Mouse (Mus musculus) limb, embryonic 13.5 days (tissue): ENCODE results near the gene Nr2f1. TPM values are rescaled to one million over a fixed set of nuclear protein-coding genes. Genes with fewer than 3 reads are reported as not detected.

Source experiments
- ATAC-seq: fragments of 200-750 bp; cut with Nextera tagmentation; 2 replicates; pipeline ENCODE4 v1.8.0; 2017; ENCODE audit warnings: low read depth, moderate number of reproducible peaks, moderate TSS enrichment; ENCODE audit not compliant: low FRiP score
- H3K27ac ChIP-seq: fragments of 300-500 bp; sonication (generic); 2 replicates; pipeline ENCODE4 v1.5.1; 2015; ENCODE audit warnings: inconsistent platforms, mild to moderate bottlenecking, moderate library complexity
- H3K27me3 ChIP-seq: fragments of 300-500 bp; sonication (generic); 2 replicates; pipeline ENCODE4 v1.6.1; 2015; ENCODE audit warnings: mild to moderate bottlenecking, inconsistent platforms
- H3K36me3 ChIP-seq: fragments of 300-500 bp; sonication (generic); 2 replicates; pipeline ENCODE4 v1.6.1; 2015; ENCODE audit warnings: inconsistent platforms, mild to moderate bottlenecking, moderate library complexity
- H3K4me1 ChIP-seq: fragments of 300-500 bp; sonication (generic); 2 replicates; pipeline ENCODE4 v1.6.1; 2015; ENCODE audit warnings: inconsistent platforms
- H3K4me2 ChIP-seq: fragments of 300-500 bp; sonication (generic); replicated peaks from 2 replicates; pipeline ENCODE4 v1.6.1; 2015; ENCODE audit warnings: inconsistent platforms, mild to moderate bottlenecking, moderate library complexity
- H3K4me3 ChIP-seq: fragments of 300-500 bp; sonication (generic); 2 replicates; pipeline ENCODE4 v1.5.1; 2015; ENCODE audit warnings: moderate library complexity, mild to moderate bottlenecking, inconsistent platforms
- H3K9ac ChIP-seq: fragments of 300-500 bp; sonication (generic); 2 replicates; pipeline ENCODE4 v1.6.1; 2015; ENCODE audit warnings: mild to moderate bottlenecking, inconsistent platforms
- H3K9me3 ChIP-seq: fragments of 300-500 bp; sonication (generic); 2 replicates; pipeline ENCODE4 v1.6.1; 2016; ENCODE audit warnings: inconsistent platforms
- whole genome bisulfite sequencing: fragments of 180-500 bp; shearing (Covaris S2); methylation state at CpG from one replicate; pipeline ENCODE4 v1.1.7; 2015; 5-methylcytosine and 5-hydroxymethylcytosine counted together
- polyA plus RNA-seq: library from polyadenylated mRNA; unstranded; fragments of >200 nt; fragmentation: Nextera tagmentation; extraction: Ambion mirVana; gene quantifications from 2 replicates; pipeline ENCODE4 v1.2.1, GENCODE M21; 2015

Nr2f1 gene
- polyA plus RNA-seq, 1 experiment from 2014 or later = 3.1 TPM

DNA sequence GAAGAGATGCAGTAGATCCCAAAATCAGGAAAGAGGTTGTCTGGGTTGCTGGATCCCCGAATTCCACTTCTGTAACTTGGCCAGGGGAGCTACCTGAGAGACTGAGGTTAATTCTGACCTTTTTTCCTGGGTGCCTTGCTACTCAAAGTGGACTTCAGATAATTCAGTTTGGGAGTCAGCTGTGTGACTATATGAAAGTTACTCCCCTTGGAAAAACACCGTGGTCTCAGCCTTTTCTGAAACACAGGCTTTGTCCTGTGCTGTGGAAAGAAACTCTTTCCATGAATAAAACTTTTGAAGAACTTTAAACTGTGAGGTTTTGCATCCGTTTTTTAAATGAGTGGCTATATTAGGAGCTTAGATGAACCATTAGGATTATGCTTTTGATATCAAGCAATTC lies 25.4 kb downstream of the Nr2f1 start:
- no peak overlapping the region for H3K27ac ChIP-seq
- no peak overlapping the region for H3K4me2 ChIP-seq
- H3K4me1 ChIP-seq = peaks cover 2% of the 10 kb centered on the region
- WGBS = 6% methylated on average over 3 of the region's 3 CpGs
- H3K9ac ChIP-seq = no peak overlapping the region
- peaks cover 92% of the 10 kb centered on the region for H3K27me3 ChIP-seq
- H3K4me3 ChIP-seq = no peak overlapping the region
- no peaks in the 10 kb centered on the region for H3K36me3 ChIP-seq
- no peaks in the 10 kb centered on the region for H3K9me3 ChIP-seq
- ATAC-seq = no peak

DNA sequence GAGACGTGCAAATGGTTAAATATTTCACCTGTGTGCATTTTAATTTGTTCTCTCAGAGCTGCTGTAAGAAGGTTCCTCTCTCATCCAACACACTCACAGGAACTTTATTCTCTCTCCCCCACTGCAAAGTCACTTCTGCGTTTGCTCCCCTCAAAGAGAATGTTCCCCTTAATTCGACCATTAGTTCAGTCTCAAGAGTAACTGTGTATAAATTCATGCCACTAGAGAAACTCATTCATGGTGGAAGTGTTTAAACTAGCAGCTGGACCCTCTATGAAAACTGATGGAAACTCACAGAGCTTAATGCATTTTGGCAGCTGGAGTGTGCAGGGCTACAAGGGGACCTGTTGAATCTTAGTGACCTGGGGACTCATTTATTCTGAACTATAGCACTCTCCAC lies 26.7 kb downstream of the Nr2f1 start:
- Histone ChIP-seq H3K4me3 (no peak overlapping the region), H3K27me3 (peaks cover 89% of the 10 kb centered on the region), H3K9me3 (no peaks in the 10 kb centered on the region), H3K27ac (no peak overlapping the region), H3K4me2 (no peak overlapping the region), H3K36me3 (no peaks in the 10 kb centered on the region), H3K9ac (no peak overlapping the region), H3K4me1 (no peaks in the 10 kb centered on the region)
- WGBS = 2% methylated on average over 3 of the region's 3 CpGs
- no peak for ATAC-seq

DNA sequence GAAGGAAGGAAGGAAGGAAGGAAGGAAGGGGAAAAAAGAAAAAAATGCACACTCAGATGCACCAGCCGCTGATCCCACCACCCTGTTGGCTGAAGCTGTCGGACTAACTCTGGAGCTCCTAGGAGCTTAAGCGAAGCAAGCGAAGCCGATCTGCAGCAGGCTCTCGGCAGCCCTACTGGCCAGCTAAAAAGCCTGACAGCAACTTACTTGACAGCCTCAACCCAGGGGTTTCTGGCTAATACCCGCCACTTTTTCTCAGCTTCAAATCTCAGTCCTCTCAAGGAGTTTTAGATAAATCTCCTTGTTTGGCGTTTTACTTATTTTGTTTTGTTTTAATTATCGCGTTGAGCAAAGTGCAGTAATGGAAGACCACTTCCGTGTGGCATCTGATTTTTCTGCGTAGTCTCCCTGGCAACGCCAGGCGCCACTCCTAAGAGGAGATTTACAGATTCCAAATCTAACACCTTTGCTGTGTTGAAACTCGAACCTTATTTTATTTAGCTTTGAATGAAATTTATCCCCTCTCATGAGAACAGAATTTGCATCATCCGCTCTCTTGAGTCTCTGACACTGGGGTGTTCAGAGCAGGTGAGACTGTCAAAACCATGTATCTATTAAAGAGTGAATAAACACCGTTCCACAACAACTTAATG lies 27.4 kb downstream of the Nr2f1 start:
- H3K9me3 ChIP-seq = no peaks in the 10 kb centered on the region

DNA sequence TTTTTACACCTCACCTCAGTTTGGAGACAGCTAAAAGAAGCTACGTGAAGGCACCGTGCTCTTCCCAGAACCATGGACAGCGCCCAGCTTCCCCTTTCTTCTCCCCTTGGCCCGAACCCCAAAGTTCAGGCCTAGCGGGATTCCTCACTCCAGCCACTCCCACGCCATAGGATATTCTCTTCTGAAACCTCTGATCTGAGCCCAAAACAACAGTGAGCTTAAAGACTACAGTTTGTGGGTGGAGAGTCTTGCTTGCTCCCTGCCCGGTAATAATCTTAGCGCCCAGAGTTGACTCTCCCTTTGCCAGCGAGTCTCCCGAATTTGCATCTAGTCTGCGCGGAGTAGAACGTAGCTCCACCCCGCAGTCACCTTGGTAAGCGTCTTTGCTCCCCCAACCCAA lies 28.2 kb downstream of the Nr2f1 start:
- H3K36me3 ChIP-seq = no peaks in the 10 kb centered on the region
- H3K4me3 ChIP-seq = no peak overlapping the region
- no peaks in the 10 kb centered on the region for H3K4me1 ChIP-seq
- H3K27me3 ChIP-seq = peaks cover 89% of the 10 kb centered on the region
- H3K27ac ChIP-seq = no peak overlapping the region
- ATAC-seq = no peak
- under 1% methylated on average over 15 of the region's 15 CpGs for WGBS
- no peak overlapping the region for H3K9ac ChIP-seq
- no peaks in the 10 kb centered on the region for H3K9me3 ChIP-seq
- no peak overlapping the region for H3K4me2 ChIP-seq

More for the DNA sequence above, 27.4 kb downstream of the Nr2f1 start:
- ATAC-seq = no peak
- H3K27me3 ChIP-seq = peaks cover 91% of the 10 kb centered on the region
- no peak overlapping the region for H3K4me3 ChIP-seq
- no peaks in the 10 kb centered on the region for H3K4me1 ChIP-seq
- H3K36me3 ChIP-seq = no peaks in the 10 kb centered on the region
- H3K27ac ChIP-seq = no peak overlapping the region
- WGBS = 2% methylated on average over 17 of the region's 17 CpGs
- no peak overlapping the region for H3K9ac ChIP-seq
- H3K4me2 ChIP-seq = no peak overlapping the region

DNA sequence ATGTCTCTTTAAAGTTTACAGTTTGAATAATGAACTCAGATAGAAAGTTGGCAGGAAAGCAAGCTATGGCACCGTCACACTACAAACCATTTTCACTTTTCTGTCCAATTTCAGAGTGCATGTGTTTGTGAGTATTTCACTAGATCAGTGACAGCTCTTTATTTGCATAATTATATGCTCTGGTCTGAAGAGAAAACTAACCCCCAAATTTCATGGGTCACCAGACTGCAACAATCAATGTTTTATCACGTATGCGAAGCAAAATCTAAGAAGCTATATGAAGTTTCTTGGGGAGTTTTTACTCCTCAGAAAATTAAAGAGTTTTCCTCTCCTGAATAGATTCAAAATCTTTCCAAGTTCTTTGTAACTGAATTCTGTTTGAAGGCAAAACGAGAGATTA lies 31.4 kb downstream of the Nr2f1 start:
- Histone ChIP-seq H3K27me3 (peaks cover 91% of the 10 kb centered on the region), H3K4me2 (no peak overlapping the region), H3K27ac (no peak overlapping the region), H3K9ac (no peak overlapping the region), H3K4me1 (peaks cover 5% of the 10 kb centered on the region), H3K36me3 (no peaks in the 10 kb centered on the region), H3K4me3 (no peak overlapping the region), H3K9me3 (no peaks in the 10 kb centered on the region)
- no peak for ATAC-seq
- WGBS = 39% methylated on average over 4 of the region's 4 CpGs

DNA sequence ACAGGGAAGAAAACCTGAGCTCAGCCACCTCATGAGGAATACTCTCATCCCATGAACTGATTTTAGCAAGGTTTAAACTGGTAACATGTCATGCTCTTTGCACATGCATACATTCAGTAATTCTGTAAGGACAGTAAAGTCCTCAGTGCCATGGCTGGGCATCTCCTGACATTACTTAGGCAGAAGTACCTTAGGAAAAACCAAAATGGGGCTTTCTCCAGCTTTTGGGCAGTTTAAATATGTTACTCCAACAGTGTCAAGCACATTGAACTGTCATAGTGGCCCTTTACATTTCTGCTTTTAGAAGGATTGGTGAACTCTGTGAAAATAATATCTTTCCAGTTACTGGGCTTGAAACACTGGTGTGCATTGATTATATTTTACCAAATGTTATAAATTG lies 34.6 kb downstream of the Nr2f1 start:
- peaks cover 9% of the 10 kb centered on the region for H3K4me1 ChIP-seq
- H3K36me3 ChIP-seq = no peaks in the 10 kb centered on the region
- ATAC-seq = no peak
- H3K9me3 ChIP-seq = no peaks in the 10 kb centered on the region
- H3K9ac ChIP-seq = no peak overlapping the region
- H3K4me2 ChIP-seq = no peak overlapping the region
- H3K27me3 ChIP-seq = peaks cover 82% of the 10 kb centered on the region
- no peak overlapping the region for H3K27ac ChIP-seq
- H3K4me3 ChIP-seq = no peak overlapping the region

DNA sequence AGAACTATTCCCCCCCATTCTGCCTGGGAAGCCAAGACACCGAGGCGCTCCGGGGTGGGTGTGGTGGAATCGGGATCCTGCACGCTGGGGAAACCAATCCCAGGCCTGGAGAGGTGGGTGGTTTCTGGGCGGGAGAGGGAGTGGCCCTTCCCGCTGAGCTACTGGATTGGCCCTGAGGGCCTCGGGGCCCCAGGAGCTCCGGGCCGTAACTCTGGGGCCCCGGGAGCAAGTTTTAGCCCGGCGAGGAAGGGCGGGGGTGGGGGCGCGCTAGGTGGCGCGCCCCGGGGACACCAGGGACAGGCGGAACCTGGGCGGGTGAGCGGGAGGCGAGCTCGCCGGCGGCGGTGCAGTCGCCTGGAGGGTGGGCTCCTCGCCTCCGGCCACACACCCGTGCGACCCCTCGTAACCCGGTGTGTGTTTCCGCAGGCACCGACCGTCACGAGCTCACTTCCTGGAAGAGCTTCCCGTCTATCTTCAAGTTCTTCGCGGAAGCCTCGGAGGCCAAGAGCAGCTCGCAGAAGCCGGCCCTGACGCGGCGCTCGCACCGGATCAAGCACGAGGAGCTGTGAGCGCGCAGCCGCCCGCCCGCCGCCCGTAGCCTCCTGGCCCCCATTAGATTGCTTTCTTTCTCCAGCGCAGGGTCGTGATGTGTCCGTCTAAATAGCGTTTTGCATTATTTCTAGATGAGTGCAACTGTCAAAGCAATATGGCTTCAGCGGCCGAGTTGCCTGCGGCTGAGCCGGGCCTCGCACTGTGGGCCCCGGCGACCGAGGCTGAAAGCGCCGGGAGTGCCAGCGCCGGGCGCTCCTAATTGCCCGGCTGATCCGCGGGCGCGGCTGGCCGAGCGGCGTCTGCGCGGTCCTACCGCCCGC lies 36.2 kb downstream of the Nr2f1 start:
- ATAC-seq = peak; percentile 84
- Histone ChIP-seq H3K27me3 (peaks cover 69% of the 10 kb centered on the region), H3K27ac (no peak overlapping the region)

DNA sequence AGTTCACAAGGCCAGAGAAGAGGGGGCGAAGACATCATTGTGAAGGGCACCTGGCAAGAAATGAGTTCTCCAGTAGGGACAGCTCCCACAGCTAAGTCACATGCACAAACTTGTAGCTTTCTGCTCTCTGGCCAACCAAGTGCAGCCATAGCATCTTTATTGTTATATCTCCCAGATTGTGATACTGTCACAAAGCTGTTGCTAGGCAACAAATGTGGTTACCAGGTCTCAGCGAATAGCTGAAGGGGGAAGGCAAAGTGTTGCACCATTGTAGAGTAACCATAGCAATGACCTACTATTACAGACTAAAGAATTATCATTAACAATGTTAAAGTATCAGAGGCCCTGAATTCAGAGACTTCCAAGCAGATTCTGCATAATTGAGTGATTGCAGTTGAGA lies 37.4 kb downstream of the Nr2f1 start:
- Histone ChIP-seq H3K27me3 (peaks cover 57% of the 10 kb centered on the region), H3K9ac (no peak overlapping the region), H3K4me2 (no peak overlapping the region), H3K27ac (no peak overlapping the region), H3K9me3 (no peaks in the 10 kb centered on the region), H3K36me3 (no peaks in the 10 kb centered on the region), H3K4me3 (no peak overlapping the region), H3K4me1 (peaks cover 9% of the 10 kb centered on the region)
- WGBS = 60% methylated on average over 2 of the region's 2 CpGs
- ATAC-seq = no peak

More for the DNA sequence above, 36.2 kb downstream of the Nr2f1 start:
- H3K4me2 ChIP-seq = peak overlapping the region; percentile 97
- H3K9ac ChIP-seq = peak overlapping the region; percentile 63
- no peaks in the 10 kb centered on the region for H3K9me3 ChIP-seq
- H3K4me1 ChIP-seq = peaks cover 9% of the 10 kb centered on the region
- H3K36me3 ChIP-seq = no peaks in the 10 kb centered on the region
- peak overlapping the region; percentile 59 for H3K4me3 ChIP-seq
- under 1% methylated on average over 84 of the region's 86 CpGs for WGBS

DNA sequence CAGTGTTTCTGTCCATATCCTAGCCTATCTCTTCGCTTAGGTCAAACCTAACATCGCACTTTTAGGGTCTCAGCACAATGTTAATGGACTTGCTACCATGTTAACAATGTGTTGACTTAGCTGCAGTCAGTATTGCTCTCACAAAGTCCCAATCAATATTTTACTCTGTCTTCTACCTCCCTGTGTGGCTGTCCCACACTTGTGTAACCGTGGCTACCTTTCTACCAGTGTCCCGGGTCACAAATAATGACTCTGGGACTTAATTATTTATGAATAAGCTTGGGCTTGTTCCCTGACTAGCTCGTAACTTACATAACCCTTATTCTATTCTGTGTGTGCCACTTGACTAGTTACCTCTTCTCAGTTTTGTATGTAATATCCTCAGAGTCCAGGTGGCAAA lies 42.1 kb downstream of the Nr2f1 start:
- no peaks in the 10 kb centered on the region for H3K36me3 ChIP-seq
- H3K4me2 ChIP-seq = no peak overlapping the region
- no peaks in the 10 kb centered on the region for H3K9me3 ChIP-seq
- H3K4me1 ChIP-seq = no peaks in the 10 kb centered on the region
- no peak overlapping the region for H3K9ac ChIP-seq
- WGBS = 82% methylated on average over 5 of the region's 5 CpGs
- H3K4me3 ChIP-seq = no peak overlapping the region
- ATAC-seq = no peak
- H3K27me3 ChIP-seq = peaks cover 15% of the 10 kb centered on the region
- H3K27ac ChIP-seq = no peak overlapping the region

Other genes with a start within 250 kb of the Nr2f1 start
- 1.6 and 1.7 TPM in 2 replicates for gene Pou5f2, start 174.9 kb downstream of the Nr2f1 start, polyA plus RNA-seq